In the genomic region with DNA sequence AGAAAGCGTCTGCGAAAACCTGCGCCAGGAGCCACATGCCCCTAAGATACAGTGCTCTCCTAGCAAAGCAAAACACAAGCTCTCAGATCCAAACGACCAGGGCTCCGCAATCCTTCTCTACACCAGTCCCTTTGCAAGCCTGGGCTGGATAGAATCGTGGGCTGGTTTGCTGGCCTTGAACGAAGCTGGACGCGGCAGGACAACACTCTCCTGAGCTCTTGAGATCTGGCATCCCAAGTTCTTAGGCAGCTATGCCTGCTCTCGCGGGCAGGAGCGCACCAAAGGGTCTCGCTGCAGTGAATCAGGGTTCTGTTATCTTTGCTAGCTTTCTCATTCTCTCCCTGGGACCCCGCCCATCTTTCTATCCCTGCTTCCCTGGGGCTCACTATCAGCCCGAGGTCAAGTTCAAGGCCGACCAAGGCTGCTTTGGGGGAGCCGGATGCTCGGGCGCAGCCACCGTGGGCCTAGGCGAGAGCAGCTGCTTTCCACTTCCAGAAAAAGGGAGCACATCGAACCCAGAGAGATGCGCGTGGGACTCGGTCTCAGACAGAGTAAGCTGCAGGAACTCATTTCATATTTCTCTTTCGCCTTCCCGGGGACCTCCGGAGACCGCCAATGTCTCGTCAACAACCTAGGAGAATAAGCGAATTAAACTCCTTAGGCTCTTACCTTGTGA, we compare ENCODE assay signal across 8 mouse cellular contexts. TPM values are rescaled to one million over a fixed set of nuclear protein-coding genes. Genes with fewer than 3 reads are reported as not detected.
A peak's percentile ranks its signal among the peaks of the same experiment; 100 is the strongest.
DNase-seq lines count a peak whose midpoint lies in the region; ATAC-seq and TF ChIP-seq lines count a peak whose summit lies in the region.

No protein-coding gene starts in this region.

- DNase-seq in T-cell, adult 2 months (ENCODE audit: low spot score) = peak; percentile 35
- DNase-seq in cerebellum, adult 11-12 months = peak; percentile 58
- peak; percentile 74 for DNase-seq in forebrain, postnatal 0 days
- peak; percentile 51 to 59 for DNase-seq in left cerebral cortex, postnatal 25 days (ENCODE audit: low spot score in 2 of 2)
- DNase-seq in right cerebral cortex, postnatal 36 days (ENCODE audit: low spot score in 2 of 2) = peak; percentile 30 to 32
- DNase-seq in c-Kit-positive CD71-positive TER-119-positive erythroid progenitor cells, embryonic 14.5 days (ENCODE audit: low spot score) = no peak

- H3K9ac ChIP-seq in forebrain, postnatal 0 days = peak overlapping the region; percentile 74
- H3K9ac ChIP-seq in hindbrain, embryonic 13.5 days = peak overlapping the region; percentile 79

- no peaks in the 10 kb centered on the region for H3K9me3 ChIP-seq in forebrain, postnatal 0 days (ENCODE audit: low read length)
- H3K9me3 ChIP-seq in hindbrain, embryonic 13.5 days = no peaks in the 10 kb centered on the region

- under 1% methylated on average over 31 of the region's 31 CpGs for WGBS in forebrain, postnatal 0 days
- under 1% methylated on average over 31 of the region's 31 CpGs for WGBS in hindbrain, embryonic 13.5 days

- TF ChIP-seq CTCF in forebrain, postnatal 0 days (IDR thresholded peaks at IDR 0.05; ENCODE audit: low read depth) = peak; percentile 12; the same call in 1 of the 2 replicates

- H3K36me3 ChIP-seq in forebrain, postnatal 0 days (ENCODE audit: insufficient read depth) = no peaks in the 10 kb centered on the region
- H3K36me3 ChIP-seq in hindbrain, embryonic 13.5 days = no peaks in the 10 kb centered on the region

- H3K4me3 ChIP-seq in forebrain, postnatal 0 days (ENCODE audit: low read depth, low read length) = peak overlapping the region; percentile 74
- peak overlapping the region; percentile 72 for H3K4me3 ChIP-seq in hindbrain, embryonic 13.5 days

- peak overlapping the region; percentile 80 for H3K27ac ChIP-seq in forebrain, postnatal 0 days (ENCODE audit: low read depth, low read length)
- peak overlapping the region; percentile 84 for H3K27ac ChIP-seq in hindbrain, embryonic 13.5 days

- intact Hi-C loops in left cerebral cortex, postnatal 25 days (cut with DNase I) = loop anchor here (2.0 to 5.0 kb wide), 2 partner anchors 168 to 612 kb away; a partner anchor contains a TSS

- H3K27me3 ChIP-seq in forebrain, postnatal 0 days (ENCODE audit: insufficient read depth, low read length) = no peaks in the 10 kb centered on the region
- no peaks in the 10 kb centered on the region for H3K27me3 ChIP-seq in hindbrain, embryonic 13.5 days

- ATAC-seq in forebrain, postnatal 0 days = peak; percentile 45
- ATAC-seq in hindbrain, embryonic 13.5 days (ENCODE audit: low FRiP score) = peak; percentile 61
- peak; percentile 30 for ATAC-seq in megakaryocyte progenitor cell, adult 5-6 weeks (replicated peaks; ENCODE audit: poor library complexity)

- peak overlapping the region; percentile 78 for H3K4me2 ChIP-seq in forebrain, postnatal 0 days (ENCODE audit: low read depth)
- peak overlapping the region; percentile 70 for H3K4me2 ChIP-seq in hindbrain, embryonic 13.5 days

- no peaks in the 10 kb centered on the region for H3K4me1 ChIP-seq in forebrain, postnatal 0 days (ENCODE audit: insufficient read depth)
- H3K4me1 ChIP-seq in hindbrain, embryonic 13.5 days (replicated peaks) = peaks cover 19% of the 10 kb centered on the region

RNA-seq across cellular contexts. Expression of a gene that starts 0.5 kb away (rescaled TPM):
- total RNA-seq in forebrain, postnatal 0 days (2014; rRNA removed) = 13.6 and 15.8 TPM in 2 replicates
- polyA plus RNA-seq in forebrain, postnatal 0 days (2015; fragmentation: Nextera tagmentation; extraction: Ambion mirVana) = 3.3 and 5.7 TPM in 2 replicates
- 6.1 and 6.9 TPM in 2 replicates for polyA plus RNA-seq in hindbrain, embryonic 13.5 days (2015; fragmentation: Nextera tagmentation; extraction: Ambion mirVana)
- 10 to 100 TPM; 66.5 to 72.4 TPM for total RNA-seq in left cerebral cortex, postnatal 25 days (2021)
- total RNA-seq in megakaryocyte progenitor cell, adult 5-6 weeks (2015) = 5.3 TPM in 2 replicates
- 8.0 and 18.4 TPM in 2 replicates for total RNA-seq in megakaryocyte progenitor cell, adult 5-6 weeks (2017)

RNA-seq across cellular contexts. Expression of a gene that starts 46.1 kb away (rescaled TPM):
- 1.8 and 2.2 TPM in 2 replicates for total RNA-seq in forebrain, postnatal 0 days (2014; rRNA removed)
- polyA plus RNA-seq in forebrain, postnatal 0 days (2015; fragmentation: Nextera tagmentation; extraction: Ambion mirVana) = 0.73 and 1.1 TPM in 2 replicates
- polyA plus RNA-seq in hindbrain, embryonic 13.5 days (2015; fragmentation: Nextera tagmentation; extraction: Ambion mirVana) = 0.95 and 1.1 TPM in 2 replicates
- 10 to 100 TPM in 1 of 2 experiments, 1 to 10 TPM in 1; 9.6 to 10.8 TPM for total RNA-seq in left cerebral cortex, postnatal 25 days (2021)
- total RNA-seq in megakaryocyte progenitor cell, adult 5-6 weeks (2015) = 13.0 and 14.9 TPM in 2 replicates
- 12.0 and 16.6 TPM in 2 replicates for total RNA-seq in megakaryocyte progenitor cell, adult 5-6 weeks (2017)
